Mouse (Mus musculus) frontal cortex, postnatal 14 days (tissue): ENCODE measurements at regions not wholly inside any gene's neighbourhood (a gene's known extent, or its start where the extent isn't known, plus 50 kb on each side); places are given as distances from the start of the nearest gene placed in this dataset.

Experiments
- DNase-seq, 2 experiments: peaks; one replicate each; pipeline ENCODE4 v3.0.0; 2022; ENCODE audit warnings: low spot score in 2 of 2

- DNase-seq = no peak
Measured at GRCm38 (mm10) chr14:102882281-102882680, 100.2 kb downstream of the Kctd12 start.

- no peak for DNase-seq
Measured at GRCm38 (mm10) chr14:102880658-102881083, 101.8 kb downstream of the Kctd12 start.

GRCm38 (mm10) chr14:102878572-102878971, 103.9 kb downstream of the Kctd12 start:
- DNase-seq = peak in 1 of 2 experiments; percentile 15

- no peak for DNase-seq
Measured at GRCm38 (mm10) chr14:102868160-102868559, 114.3 kb downstream of the Kctd12 start.

- no peak for DNase-seq
Measured at GRCm38 (mm10) chr14:102867697-102868096, 114.7 kb downstream of the Kctd12 start.

- no peak for DNase-seq
Measured at GRCm38 (mm10) chr14:102866511-102866910, 115.9 kb downstream of the Kctd12 start.

- DNase-seq = no peak
Measured at GRCm38 (mm10) chr14:102861694-102862093, 120.7 kb downstream of the Kctd12 start.

- no peak for DNase-seq
Measured at GRCm38 (mm10) chr14:102859361-102859871, 123.0 kb downstream of the Kctd12 start.

GRCm38 (mm10) chr14:102855264-102855840, 127.1 kb downstream of the Kctd12 start:
- no peak for DNase-seq

GRCm38 (mm10) chr14:102843700-102844099, 138.7 kb downstream of the Kctd12 start:
- no peak for DNase-seq

- DNase-seq = no peak
Measured at GRCm38 (mm10) chr14:102837602-102838001, 144.8 kb downstream of the Kctd12 start.

GRCm38 (mm10) chr14:102835118-102835769, 147.2 kb downstream of the Kctd12 start:
- no peak for DNase-seq

GRCm38 (mm10) chr14:102828442-102828841, 154.0 kb downstream of the Kctd12 start:
- no peak for DNase-seq

GRCm38 (mm10) chr14:102827756-102828384, 154.6 kb downstream of the Kctd12 start:
- DNase-seq = no peak

- no peak for DNase-seq
Measured at GRCm38 (mm10) chr14:102825525-102825924, 156.9 kb downstream of the Kctd12 start.

GRCm38 (mm10) chr14:102820663-102821062, 161.8 kb downstream of the Kctd12 start:
- DNase-seq = no peak

GRCm38 (mm10) chr14:102811678-102812081, 170.8 kb downstream of the Kctd12 start:
- DNase-seq = no peak

GRCm38 (mm10) chr14:102811022-102811421, 171.4 kb downstream of the Kctd12 start:
- no peak for DNase-seq

- no peak for DNase-seq
Measured at GRCm38 (mm10) chr14:102810121-102810921, 172.1 kb downstream of the Kctd12 start.

- peak; percentile 11 to 29 for DNase-seq
Measured at GRCm38 (mm10) chr14:102805936-102806923, 176.2 kb downstream of the Kctd12 start.

GRCm38 (mm10) chr14:102795676-102796075, 186.8 kb downstream of the Kctd12 start:
- DNase-seq = no peak
